21 mouse cellular contexts compared by ENCODE assay signal in the genomic region with DNA sequence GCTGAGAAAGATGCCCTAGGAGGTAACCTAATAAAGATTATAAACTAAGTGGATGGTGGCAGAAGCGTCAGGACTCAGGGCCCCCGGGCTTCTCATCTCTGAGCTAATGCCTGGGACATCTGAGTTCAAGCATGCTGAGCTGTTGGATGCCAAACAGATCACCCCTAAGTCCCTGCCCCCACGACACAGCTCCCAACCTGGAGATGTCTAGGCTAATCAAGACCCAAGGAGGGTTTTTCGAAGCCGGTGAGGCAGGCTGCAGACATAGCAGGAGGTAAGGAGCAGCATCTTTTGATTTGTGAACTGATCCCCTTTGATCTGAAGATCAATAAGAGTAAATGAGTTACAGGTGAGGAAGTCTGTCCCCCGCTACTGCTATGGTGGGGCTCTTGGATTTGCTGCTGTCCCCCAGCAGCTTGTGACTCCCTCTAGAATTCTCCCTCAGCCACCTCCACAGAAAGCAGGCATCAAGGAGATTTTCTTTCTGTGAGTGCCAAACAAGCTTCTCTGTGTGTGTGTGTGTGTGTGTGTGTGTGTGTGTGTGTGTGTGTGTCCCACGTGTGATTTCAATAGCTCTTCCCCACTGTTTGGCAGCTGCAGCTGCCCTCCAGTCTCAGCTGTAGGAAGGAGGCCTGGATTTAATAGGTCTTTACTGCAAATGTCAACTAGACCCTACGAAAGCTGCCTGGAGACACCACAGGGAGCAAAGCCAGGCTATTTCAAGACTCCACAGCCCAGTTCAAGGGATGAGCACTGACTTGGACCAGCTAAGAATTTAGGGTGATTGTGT. TPM values are rescaled to one million over a fixed set of nuclear protein-coding genes. Genes with fewer than 3 reads are reported as not detected.
DNase-seq lines count a peak whose midpoint lies in the region; ATAC-seq lines count a peak whose summit lies in the region.
"Had no signal": no experiment of that assay in that cellular context is flagged by ENCODE, and none has a peak within 500 bp of the region (broad histone marks: within the 10 kb centered on the region; RNA-seq: fewer than 3 reads in every experiment).

No protein-coding gene starts in this region.

- WGBS in forebrain, embryonic 14.5 days, result 18% methylated on average over 8 of the region's 8 CpGs
- WGBS in hindbrain, embryonic 16.5 days, result 22% methylated on average over 8 of the region's 8 CpGs

- ATAC-seq in forebrain, embryonic 14.5 days, result peak; percentile 65; the same call in 1 of the 2 replicates
- ATAC-seq in hindbrain, embryonic 16.5 days, result peak; percentile 72
- ATAC-seq: intestine, embryonic 16.5 days had no signal

- intact Hi-C loops in left cerebral cortex, postnatal 25 days (cut with DNase I), result no loop called here

- no peaks in the 10 kb centered on the region for H3K36me3 ChIP-seq in forebrain, embryonic 14.5 days (ENCODE audit: control insufficient read depth, insufficient read depth, low read length)
- H3K36me3 ChIP-seq in hindbrain, embryonic 16.5 days (ENCODE audit: control insufficient read depth, insufficient read depth, low read length), result no peaks in the 10 kb centered on the region
- H3K36me3 ChIP-seq: embryonic facial prominence, embryonic 12.5 days; G1E had no signal

- DNase-seq in left cerebral cortex, postnatal 25 days (ENCODE audit: low spot score in 2 of 2), result peak; percentile 24 to 38
- no peak for DNase-seq in left cerebral cortex, adult 9 months (ENCODE audit: low spot score in 2 of 2)
- peak; percentile 65 for DNase-seq in forebrain, embryonic 14.5 days (ENCODE audit: low spot score)
- peak; percentile 57 for DNase-seq in retina, postnatal 1 day
- DNase-seq in frontal cortex, postnatal 14 days (ENCODE audit: low spot score in 2 of 2), result no peak
- no peak for DNase-seq in layer of hippocampus, postnatal 10 days (ENCODE audit: low spot score in 2 of 2)
- DNase-seq: adrenal gland, postnatal 25 days; cerebellum, postnatal 14 days; heart, adult 2 months; heart, postnatal 14 days; liver; lung, adult 2 months; spleen, adult 18-20 months; thymus, postnatal 4 days had no signal

- no peak overlapping the region for H3K4me2 ChIP-seq in forebrain, embryonic 14.5 days (ENCODE audit: low read length)
- H3K4me2 ChIP-seq in hindbrain, embryonic 16.5 days (ENCODE audit: low read length), result no peak overlapping the region
- H3K4me2 ChIP-seq: embryonic facial prominence, embryonic 12.5 days had no signal

- H3K27ac ChIP-seq in forebrain, embryonic 14.5 days (ENCODE audit: low read depth, low read length), result peak overlapping the region; percentile 65
- H3K27ac ChIP-seq in hindbrain, embryonic 16.5 days (ENCODE audit: low read depth, low read length), result peak overlapping the region; percentile 29; the same call in 1 of the 2 replicates
- H3K27ac ChIP-seq: embryonic facial prominence, embryonic 12.5 days; heart, adult 2 months; kidney, postnatal 0 days; macrophage had no signal

- H3K4me3 ChIP-seq in forebrain, embryonic 14.5 days (ENCODE audit: low read depth, low read length), result no peak overlapping the region
- H3K4me3 ChIP-seq in hindbrain, embryonic 16.5 days (ENCODE audit: low read length), result no peak overlapping the region
- H3K4me3 ChIP-seq: embryonic facial prominence, embryonic 12.5 days; heart, adult 2 months had no signal

- H3K27me3 ChIP-seq in forebrain, embryonic 14.5 days (replicated peaks; ENCODE audit: control insufficient read depth, insufficient read depth, low read length), result no peaks in the 10 kb centered on the region
- H3K27me3 ChIP-seq in hindbrain, embryonic 16.5 days (replicated peaks; ENCODE audit: control insufficient read depth, insufficient read depth, low read length), result no peaks in the 10 kb centered on the region
- H3K27me3 ChIP-seq: embryonic facial prominence, embryonic 12.5 days had no signal

- H3K9me3 ChIP-seq in forebrain, embryonic 14.5 days (replicated peaks; ENCODE audit: control insufficient read depth, low read length), result no peaks in the 10 kb centered on the region
- H3K9me3 ChIP-seq in hindbrain, embryonic 16.5 days (ENCODE audit: control insufficient read depth, low read length), result no peaks in the 10 kb centered on the region
- H3K9me3 ChIP-seq: embryonic facial prominence, embryonic 12.5 days had no signal

- H3K9ac ChIP-seq in forebrain, embryonic 14.5 days (ENCODE audit: low read length), result no peak overlapping the region
- no peak overlapping the region for H3K9ac ChIP-seq in hindbrain, embryonic 16.5 days (ENCODE audit: low read depth, low read length)
- H3K9ac ChIP-seq: embryonic facial prominence, embryonic 12.5 days had no signal

- H3K4me1 ChIP-seq in forebrain, embryonic 14.5 days (ENCODE audit: control insufficient read depth, insufficient read depth, low read length), result 0 out of 2 replicates have a peak, but pooled peaks cover 4% of the 10 kb centered on the region
- H3K4me1 ChIP-seq in hindbrain, embryonic 16.5 days (ENCODE audit: control insufficient read depth, insufficient read depth, low read depth, low read length), result peaks cover 8% of the 10 kb centered on the region
- H3K4me1 ChIP-seq: embryonic facial prominence, embryonic 12.5 days had no signal

RNA-seq across cellular contexts. Expression of gene Calb2, which starts 21.1 kb away (rescaled TPM):
- 10 to 100 TPM; 24.0 to 25.5 TPM for total RNA-seq in left cerebral cortex, postnatal 25 days (2021)
- 93.2 and 128 TPM in 2 replicates for polyA plus RNA-seq in forebrain, embryonic 14.5 days (2014; fragmentation: Nextera tagmentation; extraction: Ambion mirVana)
- 117 and 144 TPM in 2 replicates for polyA plus RNA-seq in hindbrain, embryonic 16.5 days (2015; fragmentation: Nextera tagmentation; extraction: Ambion mirVana)
- total RNA-seq in layer of hippocampus, postnatal 10 days (2021), result 100 to 1,000 TPM; 106 to 116 TPM
- total RNA-seq: G1E; heart, adult 2 months; heart, postnatal 14 days had no signal
- polyA plus RNA-seq: C2C12; G1E; heart, adult 2 months; intestine, embryonic 16.5 days; kidney, postnatal 0 days; lung, adult 2 months; macrophage had no signal

RNA-seq across cellular contexts. Expression of gene Cmtr2, which starts 26.3 kb away (rescaled TPM):
- total RNA-seq in left cerebral cortex, postnatal 25 days (2021), result 1 to 10 TPM; 4.0 to 5.1 TPM
- 12.9 and 14.4 TPM in 2 replicates for polyA plus RNA-seq in forebrain, embryonic 14.5 days (2014; fragmentation: Nextera tagmentation; extraction: Ambion mirVana)
- 8.8 and 10.4 TPM in 2 replicates for polyA plus RNA-seq in hindbrain, embryonic 16.5 days (2015; fragmentation: Nextera tagmentation; extraction: Ambion mirVana)
- 1 to 10 TPM; 6.1 to 6.7 TPM for total RNA-seq in layer of hippocampus, postnatal 10 days (2021)

Comparison
In these comparisons a context has a peak if more than half of its experiments do, and no peak if none do; other contexts are left out.
1. DNase-seq: peak in left cerebral cortex, postnatal 25 days (2 of 2), forebrain, embryonic 14.5 days (single experiment) and retina, postnatal 1 day (single experiment); none in left cerebral cortex, adult 9 months (0 of 2), frontal cortex, postnatal 14 days (0 of 2) and layer of hippocampus, postnatal 10 days (0 of 2).
2. RNA of gene Calb2, which starts 21.1 kb away (total RNA-seq): 106 to 116 TPM in layer of hippocampus, postnatal 10 days; 24.0 to 25.5 TPM in left cerebral cortex, postnatal 25 days; every median in the first group is over 4 times any median in the second.